In the genomic region with DNA sequence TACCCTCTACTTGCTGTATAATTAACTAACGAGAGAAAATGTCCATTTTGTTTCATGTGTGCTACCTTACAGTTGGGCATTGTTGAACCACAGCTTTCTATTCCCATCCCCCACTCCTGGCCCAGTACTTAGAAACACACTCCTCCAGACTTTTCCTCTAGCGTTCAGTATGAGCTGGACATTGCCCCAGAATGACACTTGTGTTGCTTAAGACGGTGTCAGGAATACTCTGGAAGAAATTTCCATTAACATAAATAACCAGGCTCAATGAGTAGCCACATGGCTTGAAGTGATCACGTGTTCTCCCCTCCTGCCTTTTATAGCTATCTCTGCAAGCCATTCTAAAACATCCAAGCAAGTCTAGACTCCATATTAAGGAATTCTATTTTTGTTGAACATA, we compare ENCODE assay signal across 10 mouse cellular contexts. TPM values are rescaled to one million over a fixed set of nuclear protein-coding genes. Genes with fewer than 3 reads are reported as not detected.
DNase-seq lines count a peak whose midpoint lies in the region; ATAC-seq and TF ChIP-seq lines count a peak whose summit lies in the region.
"Had no signal": no experiment of that assay in that cellular context is flagged by ENCODE, and none has a peak within 500 bp of the region (broad histone marks: within the 10 kb centered on the region; RNA-seq: fewer than 3 reads in every experiment).

No protein-coding gene starts in this region.

- no peak overlapping the region for H3K27ac ChIP-seq in intestine, embryonic 14.5 days (ENCODE audit: low read depth)
- H3K27ac ChIP-seq in intestine, postnatal 0 days (ENCODE audit: low read depth, low read length): no peak overlapping the region
- H3K27ac ChIP-seq in embryonic facial prominence, embryonic 14.5 days (replicated peaks; ENCODE audit: low read depth, low read length): peak overlapping the region; percentile 61; the same call in 1 of the 2 replicates
- H3K27ac ChIP-seq in forebrain, postnatal 0 days (ENCODE audit: low read depth, low read length): no peak overlapping the region
- no peak overlapping the region for H3K27ac ChIP-seq in hindbrain, embryonic 10.5 days
- H3K27ac ChIP-seq: neural tube, embryonic 13.5 days had no signal

- peaks cover 4% of the 10 kb centered on the region for H3K4me1 ChIP-seq in intestine, embryonic 14.5 days (replicated peaks; ENCODE audit: control insufficient read depth, insufficient read depth, low read length)
- no peaks in the 10 kb centered on the region for H3K4me1 ChIP-seq in intestine, postnatal 0 days (replicated peaks; ENCODE audit: control insufficient read depth, insufficient read depth, low read length)
- H3K4me1 ChIP-seq in embryonic facial prominence, embryonic 14.5 days (ENCODE audit: control insufficient read depth, insufficient read depth, low read length): peaks cover 16% of the 10 kb centered on the region
- no peaks in the 10 kb centered on the region for H3K4me1 ChIP-seq in forebrain, postnatal 0 days (ENCODE audit: insufficient read depth)
- 0 out of 2 replicates have a peak, but pooled peaks cover 2% of the 10 kb centered on the region for H3K4me1 ChIP-seq in hindbrain, embryonic 10.5 days (replicated peaks)
- H3K4me1 ChIP-seq: neural tube, embryonic 13.5 days had no signal

- ATAC-seq in intestine, embryonic 14.5 days (replicated peaks; ENCODE audit: low FRiP score, low TSS enrichment, low read depth): no peak; the same call in 1 of the 2 replicates
- no peak for ATAC-seq in intestine, postnatal 0 days
- no peak for ATAC-seq in embryonic facial prominence, embryonic 14.5 days (ENCODE audit: low read depth)
- peak; percentile 51 for ATAC-seq in forebrain, postnatal 0 days

- no peaks in the 10 kb centered on the region for H3K36me3 ChIP-seq in intestine, embryonic 14.5 days (ENCODE audit: control insufficient read depth, insufficient read depth, low read length)
- H3K36me3 ChIP-seq in intestine, postnatal 0 days (ENCODE audit: control insufficient read depth, insufficient read depth): no peaks in the 10 kb centered on the region
- no peaks in the 10 kb centered on the region for H3K36me3 ChIP-seq in embryonic facial prominence, embryonic 14.5 days (ENCODE audit: control insufficient read depth, insufficient read depth, low read length)
- no peaks in the 10 kb centered on the region for H3K36me3 ChIP-seq in forebrain, postnatal 0 days (ENCODE audit: insufficient read depth)
- no peaks in the 10 kb centered on the region for H3K36me3 ChIP-seq in hindbrain, embryonic 10.5 days
- H3K36me3 ChIP-seq: neural tube, embryonic 13.5 days had no signal

- H3K4me2 ChIP-seq in intestine, embryonic 14.5 days (ENCODE audit: low read length): 0 out of 2 replicates have a peak overlapping the region, but pooled peaks have one; percentile 11
- H3K4me2 ChIP-seq in intestine, postnatal 0 days (replicated peaks; ENCODE audit: low read depth): no peak overlapping the region
- H3K4me2 ChIP-seq in embryonic facial prominence, embryonic 14.5 days (ENCODE audit: low read depth, low read length): 0 out of 2 replicates have a peak overlapping the region, but pooled peaks have one; percentile 4
- no peak overlapping the region for H3K4me2 ChIP-seq in forebrain, postnatal 0 days (ENCODE audit: low read depth)
- H3K4me2 ChIP-seq: neural tube, embryonic 13.5 days had no signal

- DNase-seq in intestine, embryonic 14.5 days (ENCODE audit: low spot score): no peak
- DNase-seq in embryonic facial prominence, embryonic 14.5 days (ENCODE audit: low spot score): peak; percentile 11
- DNase-seq in forebrain, postnatal 0 days: peak; percentile 16
- peak; percentile 39 for DNase-seq in lung, postnatal 36 days
- no peak for DNase-seq in cerebellum, postnatal 25 days
- DNase-seq in hindbrain, embryonic 10.5 days (ENCODE audit: low spot score): no peak
- DNase-seq: right cerebral cortex, postnatal 4 days had no signal

- H3K4me3 ChIP-seq in intestine, embryonic 14.5 days (ENCODE audit: low read depth, low read length): no peak overlapping the region
- no peak overlapping the region for H3K4me3 ChIP-seq in intestine, postnatal 0 days (ENCODE audit: low read depth, low read length)
- H3K4me3 ChIP-seq in embryonic facial prominence, embryonic 14.5 days (ENCODE audit: low read depth, low read length): no peak overlapping the region
- H3K4me3 ChIP-seq in forebrain, postnatal 0 days (ENCODE audit: low read depth, low read length): no peak overlapping the region
- H3K4me3 ChIP-seq in hindbrain, embryonic 10.5 days: no peak overlapping the region
- H3K4me3 ChIP-seq: neural tube, embryonic 13.5 days had no signal

- no peaks in the 10 kb centered on the region for H3K9me3 ChIP-seq in intestine, embryonic 14.5 days (ENCODE audit: control insufficient read depth, low read length)
- no peaks in the 10 kb centered on the region for H3K9me3 ChIP-seq in intestine, postnatal 0 days (ENCODE audit: control insufficient read depth)
- no peaks in the 10 kb centered on the region for H3K9me3 ChIP-seq in embryonic facial prominence, embryonic 14.5 days (ENCODE audit: control insufficient read depth, low read length)
- H3K9me3 ChIP-seq in forebrain, postnatal 0 days (ENCODE audit: low read length): no peaks in the 10 kb centered on the region
- no peaks in the 10 kb centered on the region for H3K9me3 ChIP-seq in hindbrain, embryonic 10.5 days
- H3K9me3 ChIP-seq: neural tube, embryonic 13.5 days had no signal

- H3K27me3 ChIP-seq in intestine, embryonic 14.5 days (replicated peaks; ENCODE audit: control insufficient read depth, insufficient read depth, low read length): no peaks in the 10 kb centered on the region
- H3K27me3 ChIP-seq in intestine, postnatal 0 days (replicated peaks; ENCODE audit: control insufficient read depth, insufficient read depth, low read length): no peaks in the 10 kb centered on the region
- H3K27me3 ChIP-seq in embryonic facial prominence, embryonic 14.5 days (replicated peaks; ENCODE audit: control insufficient read depth, insufficient read depth, low read length): no peaks in the 10 kb centered on the region
- no peaks in the 10 kb centered on the region for H3K27me3 ChIP-seq in forebrain, postnatal 0 days (ENCODE audit: insufficient read depth, low read length)
- H3K27me3 ChIP-seq in hindbrain, embryonic 10.5 days (ENCODE audit: insufficient read depth, poor library complexity, severe bottlenecking): no peaks in the 10 kb centered on the region
- H3K27me3 ChIP-seq: neural tube, embryonic 13.5 days had no signal

- WGBS in intestine, embryonic 14.5 days: 42% methylated on average over 4 of the region's 4 CpGs
- WGBS in intestine, postnatal 0 days: 47% methylated on average over 4 of the region's 4 CpGs
- 42% methylated on average over 4 of the region's 4 CpGs for WGBS in embryonic facial prominence, embryonic 14.5 days
- 18% methylated on average over 4 of the region's 4 CpGs for WGBS in forebrain, postnatal 0 days
- 75% methylated on average over 4 of the region's 4 CpGs for WGBS in hindbrain, embryonic 10.5 days

- TF ChIP-seq CTCF in intestine, postnatal 0 days (IDR thresholded peaks at IDR 0.05; ENCODE audit: low read depth): no peak
- TF ChIP-seq CTCF in forebrain, postnatal 0 days (IDR thresholded peaks at IDR 0.05; ENCODE audit: low read depth): no peak

- no peak overlapping the region for H3K9ac ChIP-seq in intestine, embryonic 14.5 days (ENCODE audit: low read length)
- no peak overlapping the region for H3K9ac ChIP-seq in intestine, postnatal 0 days (ENCODE audit: low read depth, low read length)
- H3K9ac ChIP-seq in embryonic facial prominence, embryonic 14.5 days (ENCODE audit: low read depth, low read length): no peak overlapping the region
- no peak overlapping the region for H3K9ac ChIP-seq in forebrain, postnatal 0 days
- H3K9ac ChIP-seq: neural tube, embryonic 13.5 days had no signal

RNA-seq across cellular contexts. Expression of gene Fgf7, which starts 26.1 kb away (rescaled TPM):
- 0.17 and 0.22 TPM in 2 replicates for polyA plus RNA-seq in intestine, embryonic 14.5 days (2014; fragmentation: Nextera tagmentation; extraction: Ambion mirVana)
- polyA plus RNA-seq in intestine, postnatal 0 days (2015; fragmentation: Nextera tagmentation; extraction: Ambion mirVana): 0.95 TPM in 2 replicates
- 16.1 and 17.6 TPM in 2 replicates for polyA plus RNA-seq in embryonic facial prominence, embryonic 14.5 days (2014; fragmentation: Nextera tagmentation; extraction: Ambion mirVana)
- total RNA-seq in forebrain, postnatal 0 days (2014; rRNA removed): 0.15 and 0.48 TPM in 2 replicates
- 0.23 and 0.31 TPM in 2 replicates for polyA plus RNA-seq in forebrain, postnatal 0 days (2015; fragmentation: Nextera tagmentation; extraction: Ambion mirVana)
- polyA plus RNA-seq in hindbrain, embryonic 10.5 days (2016; fragmentation: Nextera tagmentation; extraction: Ambion mirVana): 0.14 and 0.56 TPM in 2 replicates
- total RNA-seq: megakaryocyte-erythroid progenitor cell, adult 5-6 weeks had no signal

Comparison
In these comparisons a context has a peak if more than half of its experiments do, and no peak if none do; other contexts are left out.
1. H3K4me2 ChIP-seq: peak in intestine, embryonic 14.5 days (single experiment) and embryonic facial prominence, embryonic 14.5 days (single experiment); none in intestine, postnatal 0 days (single experiment) and forebrain, postnatal 0 days (single experiment).
2. DNase-seq: peak in embryonic facial prominence, embryonic 14.5 days (single experiment), forebrain, postnatal 0 days (single experiment) and lung, postnatal 36 days (single experiment); none in intestine, embryonic 14.5 days (single experiment), cerebellum, postnatal 25 days (0 of 2) and hindbrain, embryonic 10.5 days (single experiment).